Mouse (Mus musculus) adrenal gland, postnatal 25 days (tissue): ENCODE data around the gene Vmn1r206. TPM values are rescaled to one million over a fixed set of nuclear protein-coding genes. Genes with fewer than 3 reads are reported as not detected.
"Not testable (repeated sequence)": the region's sequence is repeated elsewhere in the genome, so short reads cannot be mapped to it uniquely, and the experiment has no call there.

Source experiments
- DNase-seq: peaks from one replicate; pipeline ENCODE4 v3.0.0; 2021; ENCODE audit warnings: mixed read lengths
- long read RNA-seq: library from polyadenylated mRNA; stranded (forward); transcript quantifications from one replicate; pipeline ENCODE4 v2.0.0, GENCODE M21; 2021
- total RNA-seq: library from RNA; stranded (reverse); gene quantifications from 2 replicates; pipeline ENCODE4 v1.2.3, GENCODE M21; 2021

Gene Vmn1r206
- total RNA-seq: not detected in 2 replicates
- long read RNA-seq: 0 reads

GRCm38 (mm10) chr13:22624151-22624550, at the start of gene Vmn1r206:
TSS of gene Vmn1r206 (minus strand) at chr13:22624251.
- DNase-seq: not testable (repeated sequence)

GRCm38 (mm10) chr13:22592900-22593299, 31.2 kb downstream of the Vmn1r206 start, which contains the start of gene Vmn1r205:
TSS of gene Vmn1r205 (minus strand) at chr13:22593000.
- no peak for DNase-seq

- DNase-seq: not testable (repeated sequence)
Measured at GRCm38 (mm10) chr13:22583336-22583735, 40.7 kb downstream of the Vmn1r206 start.

GRCm38 (mm10) chr13:22574911-22575310, 49.1 kb downstream of the Vmn1r206 start:
- not testable (repeated sequence) for DNase-seq

Other genes with a start within 250 kb of the Vmn1r206 start
- gene Vmn1r199, start 244.4 kb downstream of the Vmn1r206 start, total RNA-seq: not detected in 2 replicates
- gene Vmn1r200, start 233.9 kb downstream of the Vmn1r206 start, total RNA-seq: not detected in 2 replicates
- not detected in 2 replicates for gene Vmn1r201, start 152.3 kb downstream of the Vmn1r206 start, total RNA-seq
- 0.06 and 0.14 TPM in 2 replicates for gene Vmn1r202, start 118.9 kb downstream of the Vmn1r206 start, total RNA-seq
- not detected in 2 replicates for gene Vmn1r203, start 106.1 kb downstream of the Vmn1r206 start, total RNA-seq
- gene Vmn1r204, start 71.1 kb downstream of the Vmn1r206 start, total RNA-seq: not detected in 2 replicates
- not detected in 2 replicates for gene Vmn1r205, start 31.3 kb downstream of the Vmn1r206 start, total RNA-seq
- gene Vmn1r207-ps, start 105.4 kb upstream of the Vmn1r206 start, total RNA-seq: not detected in 2 replicates
- not detected in 2 replicates for gene Vmn1r208, start 153.1 kb upstream of the Vmn1r206 start, total RNA-seq
- 0.06 TPM in 1 of 2 replicates, not detected in the other for gene Vmn1r209, start 185.4 kb upstream of the Vmn1r206 start, total RNA-seq
- gene Vmn1r210, start 207.1 kb upstream of the Vmn1r206 start, total RNA-seq: not detected in 2 replicates
- gene Vmn1r211, start 233.3 kb upstream of the Vmn1r206 start, total RNA-seq: not detected in 2 replicates